Mouse (Mus musculus): ENCODE data around the gene Olfr102. TPM values are rescaled to one million over a fixed set of nuclear protein-coding genes. Genes with fewer than 3 reads are reported as not detected.

The Olfr102 gene
- not detected for total RNA-seq (2021)

DNA sequence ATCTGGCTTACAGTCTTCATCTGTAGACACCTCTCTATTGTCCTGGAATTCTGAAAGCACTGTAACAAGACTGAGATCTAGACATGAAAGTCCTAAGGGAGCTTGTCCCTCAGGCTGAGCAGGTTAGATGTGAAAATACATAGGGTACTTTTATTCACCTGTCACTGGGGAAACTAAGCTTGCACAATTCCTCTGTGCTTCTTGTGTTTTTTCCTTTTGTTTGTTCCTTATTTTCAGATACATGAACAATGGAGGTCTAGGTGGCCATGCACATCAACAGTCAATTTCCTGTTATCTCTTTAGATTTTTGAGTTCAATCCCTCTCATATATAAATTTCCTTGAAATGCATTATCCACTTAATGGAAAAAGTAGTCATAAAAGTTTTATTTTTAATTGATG is at the start of gene Olfr102:
Gene Olfr102 (minus strand): TSS at position 101 of the 400 bp plus-strand sequence.
- no peak for DNase-seq (ENCODE audit: low spot score in 2 of 2)
- intact Hi-C loops (cut with DNase I) = no loop called here

- intact Hi-C loops (cut with DNase I) = no loop called here
These were observed 42.4 kb upstream of the Olfr102 start, which contains the start of gene Olfr104-ps for GRCm38 (mm10) chr17:37359282-37359681. Gene Olfr104-ps, plus strand, starts transcription at chr17:37359582.

DNA sequence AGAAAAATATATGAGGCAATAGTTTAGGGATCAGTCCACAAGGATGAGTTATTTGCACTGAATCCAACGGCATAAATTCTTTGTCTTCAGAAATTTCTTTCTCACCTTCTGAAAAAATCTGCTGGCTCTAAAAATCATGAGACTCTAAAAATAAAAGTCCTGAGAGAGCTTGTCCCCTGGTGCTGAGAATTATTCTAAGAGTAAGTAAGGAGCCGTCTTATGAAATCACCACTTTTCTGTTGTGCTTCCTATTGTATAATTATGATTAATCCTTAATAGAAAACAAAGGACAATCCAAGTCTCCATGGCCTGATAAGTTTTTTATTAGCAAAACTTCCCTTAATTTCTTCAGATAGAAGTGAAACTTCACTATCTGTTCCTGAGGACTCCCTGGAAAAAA is 22.7 kb upstream of the Olfr102 start, which contains the start of gene Olfr103:
Gene Olfr103 (minus strand): TSS at position 101 of the 400 bp plus-strand sequence.
- no peak for DNase-seq (ENCODE audit: low spot score in 2 of 2)
- intact Hi-C loops (cut with DNase I) = no loop called here

More at GRCm38 (mm10) chr17:37359282-37359681, 42.4 kb upstream of the Olfr102 start, which contains the start of gene Olfr104-ps:
- no peak for DNase-seq (ENCODE audit: low spot score in 2 of 2)

- DNase-seq (ENCODE audit: low spot score in 2 of 2) = no peak
- intact Hi-C loops (cut with DNase I) = no loop called here
These were observed 6.6 kb downstream of the Olfr102 start for GRCm38 (mm10) chr17:37310146-37310699.

DNA sequence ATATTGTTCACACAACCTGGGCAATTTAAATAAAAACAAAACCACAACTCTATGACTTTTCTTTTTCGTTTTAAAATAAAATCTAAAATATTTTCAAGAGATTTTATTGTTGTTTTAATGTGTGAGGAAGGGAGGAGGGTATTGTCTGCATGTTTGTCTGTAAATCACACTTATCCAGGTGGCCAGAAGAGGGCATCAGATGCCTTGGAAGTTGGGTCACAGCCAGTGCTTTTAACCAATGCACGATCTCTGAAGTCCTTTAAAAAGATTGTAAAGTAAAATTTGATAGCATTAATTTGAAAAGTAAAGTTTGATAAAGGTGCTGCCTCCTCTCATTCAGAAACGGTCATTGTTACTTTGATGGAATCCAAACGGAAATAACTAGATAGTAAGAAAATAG is 8.4 kb downstream of the Olfr102 start:
- intact Hi-C loops (cut with DNase I) = no loop called here
- peak in 1 of 2 experiments; percentile 1 for DNase-seq (ENCODE audit: low spot score in 2 of 2)

DNA sequence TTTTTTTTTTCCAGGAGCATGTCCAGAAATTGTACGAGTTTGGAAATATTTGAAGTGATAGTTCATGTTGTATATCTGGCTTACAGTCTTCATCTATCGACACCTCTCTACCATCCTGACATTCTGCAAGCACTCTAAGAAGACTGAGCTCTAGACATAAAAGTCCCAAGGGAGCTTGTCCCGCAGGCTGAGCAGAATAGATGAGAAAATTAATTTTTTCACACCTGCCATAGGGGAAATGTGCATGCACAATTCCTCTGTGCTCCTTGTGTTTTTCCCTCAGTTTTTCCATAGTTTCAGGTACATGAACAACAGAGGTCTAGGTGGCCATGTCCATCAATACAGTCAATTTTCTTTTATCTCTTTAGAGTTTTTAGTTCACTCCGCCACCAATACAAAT is 12.6 kb downstream of the Olfr102 start, which contains the start of gene Olfr101:
Gene Olfr101 (minus strand): TSS at position 101 of the 400 bp plus-strand sequence.
- no peak for DNase-seq (ENCODE audit: low spot score in 2 of 2)
- intact Hi-C loops (cut with DNase I) = no loop called here

- no peak for DNase-seq (ENCODE audit: low spot score in 2 of 2)
- intact Hi-C loops (cut with DNase I) = no loop called here
These were observed 33.5 kb downstream of the Olfr102 start, which contains the start of gene Olfr99 for GRCm38 (mm10) chr17:37283360-37283759. Gene Olfr99, minus strand, starts transcription at chr17:37283460.

DNA sequence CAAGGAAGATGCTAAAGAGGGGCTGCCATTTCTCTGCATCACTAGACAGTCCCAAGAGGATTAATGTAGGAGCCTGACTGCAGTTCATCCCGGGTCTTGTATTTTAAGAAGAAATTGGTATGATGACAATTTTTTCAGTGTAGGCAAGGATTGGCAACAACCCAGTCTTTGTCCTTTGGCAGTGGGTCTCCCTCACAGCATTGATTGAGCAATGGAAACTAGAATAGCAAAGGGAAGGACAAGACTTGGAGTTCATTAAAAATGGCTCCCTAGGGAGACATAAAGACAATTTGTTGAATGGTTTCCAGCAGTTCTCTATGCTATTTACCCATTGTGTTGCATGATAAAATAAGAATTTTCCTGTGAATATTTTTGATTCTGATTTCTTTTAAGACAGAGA is 36.5 kb downstream of the Olfr102 start:
- no peak for DNase-seq (ENCODE audit: low spot score in 2 of 2)
- intact Hi-C loops (cut with DNase I) = no loop called here

GRCm38 (mm10) chr17:37276573-37276972 is 40.3 kb downstream of the Olfr102 start:
- no peak for DNase-seq (ENCODE audit: low spot score in 2 of 2)
- intact Hi-C loops (cut with DNase I) = no loop called here

DNA sequence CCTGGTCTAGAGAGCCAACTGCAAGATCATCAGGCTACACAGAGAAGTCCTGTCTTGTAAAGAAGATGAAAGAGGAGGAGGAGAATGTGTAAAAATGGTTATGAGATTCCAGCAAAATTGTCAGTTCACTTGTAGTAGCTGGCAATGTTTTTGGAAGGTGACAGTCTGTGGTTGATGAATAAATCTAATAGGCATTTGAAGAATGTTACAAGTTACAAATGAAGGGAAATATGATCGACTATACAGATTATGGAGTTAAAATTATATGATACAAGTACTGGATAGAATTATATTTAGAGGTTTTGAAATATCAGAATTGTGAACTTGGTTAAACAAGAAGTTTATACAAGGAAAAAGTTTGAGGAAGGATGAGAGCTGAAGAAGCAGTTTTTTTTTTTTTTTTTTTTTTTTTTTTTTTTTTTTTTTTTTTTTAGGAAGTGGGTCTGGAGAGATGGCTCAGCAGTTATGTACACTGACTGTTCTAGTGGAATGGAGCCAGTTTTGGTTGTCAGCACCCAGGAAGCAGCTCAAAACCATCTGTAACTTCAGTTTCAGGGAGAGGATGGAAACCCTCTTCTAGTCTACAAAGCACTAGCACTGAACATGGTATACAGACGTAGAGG is 41.1 kb downstream of the Olfr102 start:
- DNase-seq (ENCODE audit: low spot score in 2 of 2) = no peak

GRCm38 (mm10) chr17:37270702-37271092 is 46.2 kb downstream of the Olfr102 start:
- peak; percentile 4 to 6 for DNase-seq (ENCODE audit: low spot score in 2 of 2)
- intact Hi-C loops (cut with DNase I) = no loop called here

More for the DNA sequence above, 41.1 kb downstream of the Olfr102 start:
- intact Hi-C loops (cut with DNase I) = no loop called here

DNA sequence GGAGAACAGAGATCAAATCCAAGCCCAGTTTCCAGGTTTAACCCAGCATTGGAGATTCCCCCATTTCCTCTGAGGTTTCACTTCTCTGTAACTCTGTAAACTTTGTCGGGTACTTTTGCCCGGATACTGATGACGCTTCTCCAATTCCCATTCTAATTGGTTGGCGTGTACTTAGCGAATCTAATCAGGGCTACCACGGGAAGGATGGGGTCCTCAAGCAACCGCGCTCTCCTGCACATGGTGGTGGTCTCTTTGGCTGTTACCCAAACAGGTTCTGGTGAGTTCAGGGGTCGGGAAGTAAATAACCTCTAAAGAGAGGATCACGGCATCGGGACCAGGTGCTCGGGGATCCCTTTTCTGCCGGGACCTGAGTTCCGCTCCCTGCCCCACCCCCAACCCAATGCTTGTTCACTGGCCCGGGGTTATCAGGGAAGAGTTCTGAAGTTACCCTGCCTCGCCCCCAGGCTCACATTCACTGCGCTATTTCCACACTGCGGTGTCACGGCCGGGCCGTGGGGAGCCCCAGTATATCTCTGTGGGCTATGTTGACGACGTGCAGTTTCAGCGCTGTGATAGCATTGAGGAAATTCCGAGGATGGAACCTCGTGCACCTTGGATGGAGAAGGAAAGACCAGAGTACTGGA is 46.7 kb downstream of the Olfr102 start, which contains the start of gene H2-M3:
Gene H2-M3 (plus strand): TSS at position 163 of the 644 bp plus-strand sequence.
- intact Hi-C loops (cut with DNase I) = no loop called here
- DNase-seq (ENCODE audit: low spot score in 2 of 2) = peak; percentile 91 to 94

- DNase-seq (ENCODE audit: low spot score in 2 of 2) = no peak
- intact Hi-C loops (cut with DNase I) = no loop called here
These were observed 53.2 kb downstream of the Olfr102 start, which contains the start of gene Olfr98 for GRCm38 (mm10) chr17:37263626-37264025. Gene Olfr98, minus strand, starts transcription at chr17:37263749.

Other genes starting within 250 kb of the Olfr102 start
- not detected for gene Olfr90, start 228.6 kb downstream of the Olfr102 start, total RNA-seq (2021)
- gene Olfr91, start 218.8 kb downstream of the Olfr102 start, total RNA-seq (2021) = not detected
- not detected for gene Olfr92, start 197.0 kb downstream of the Olfr102 start, total RNA-seq (2021)
- gene Olfr93, start 155.6 kb downstream of the Olfr102 start, total RNA-seq (2021) = not detected
- not detected for gene Ubd, start 123.2 kb downstream of the Olfr102 start, total RNA-seq (2021)
- not detected for gene Olfr94, start 116.1 kb downstream of the Olfr102 start, total RNA-seq (2021)
- not detected for gene Olfr95, start 103.9 kb downstream of the Olfr102 start, total RNA-seq (2021)
- not detected for gene Olfr96, start 96.9 kb downstream of the Olfr102 start, total RNA-seq (2021)
- gene Olfr97, start 79.7 kb downstream of the Olfr102 start, total RNA-seq (2021) = not detected
- gene Olfr98, start 53.3 kb downstream of the Olfr102 start, total RNA-seq (2021) = not detected
- gene H2-M3, start 46.8 kb downstream of the Olfr102 start, total RNA-seq (2021) = 1 to 10 TPM; 2.4 to 2.5 TPM
- not detected for gene Olfr99, start 33.6 kb downstream of the Olfr102 start, total RNA-seq (2021)
- gene Olfr101, start 12.7 kb downstream of the Olfr102 start, total RNA-seq (2021) = not detected
- gene Olfr103, start 22.6 kb upstream of the Olfr102 start, total RNA-seq (2021) = not detected
- not detected for gene Olfr104-ps, start 42.5 kb upstream of the Olfr102 start, total RNA-seq (2021)
- gene Olfr105-ps, start 62.0 kb upstream of the Olfr102 start, total RNA-seq (2021) = not detected
- gene Olfr106-ps, start 73.3 kb upstream of the Olfr102 start, total RNA-seq (2021) = not detected
- not detected for gene Olfr107, start 82.2 kb upstream of the Olfr102 start, total RNA-seq (2021)
- not detected for gene Olfr108, start 128.4 kb upstream of the Olfr102 start, total RNA-seq (2021)
- gene Olfr109, start 141.9 kb upstream of the Olfr102 start, total RNA-seq (2021) = not detected
- gene H2-M2, start 166.5 kb upstream of the Olfr102 start, total RNA-seq (2021) = not detected
- gene Olfr110, start 175.4 kb upstream of the Olfr102 start, total RNA-seq (2021) = not detected
- not detected for gene Olfr111, start 191.0 kb upstream of the Olfr102 start, total RNA-seq (2021)

Data from left cerebral cortex, postnatal 25 days (tissue).